Mouse (Mus musculus) urinary bladder, postnatal 10 days (tissue): ENCODE results near the gene Mrps25.

Experiments used
- DNase-seq: peaks from one replicate; pipeline ENCODE4 v3.0.0; 2022; ENCODE audit warnings: low spot score

Mrps25 gene

GRCm38 (mm10) chr6:92183621-92184131, at the start of gene Mrps25:
Mrps25 (minus strand) TSS chr6:92184033.
- DNase-seq = peak; percentile 24

- DNase-seq = no peak
These were observed 47.9 kb upstream of the Mrps25 start for GRCm38 (mm10) chr6:92231762-92232161.

GRCm38 (mm10) chr6:92231356-92231755, 47.5 kb upstream of the Mrps25 start:
- no peak for DNase-seq

GRCm38 (mm10) chr6:92229586-92229985, 45.8 kb upstream of the Mrps25 start:
- DNase-seq = no peak

GRCm38 (mm10) chr6:92229103-92229502, 45.3 kb upstream of the Mrps25 start:
- DNase-seq = no peak

GRCm38 (mm10) chr6:92224981-92225380, 41.1 kb upstream of the Mrps25 start:
- no peak for DNase-seq

GRCm38 (mm10) chr6:92222021-92222420, 38.2 kb upstream of the Mrps25 start:
- DNase-seq = no peak

GRCm38 (mm10) chr6:92221604-92222003, 37.8 kb upstream of the Mrps25 start:
- no peak for DNase-seq

GRCm38 (mm10) chr6:92219445-92219844, 35.6 kb upstream of the Mrps25 start:
- DNase-seq = no peak

GRCm38 (mm10) chr6:92214773-92215449, 31.1 kb upstream of the Mrps25 start, which contains the start of gene Rbsn:
Rbsn (minus strand) TSS chr6:92214925.
- DNase-seq = peak; percentile 64

- DNase-seq = no peak
These were observed 30.4 kb upstream of the Mrps25 start for GRCm38 (mm10) chr6:92214055-92214772.

- no peak for DNase-seq
These were observed 15.6 kb upstream of the Mrps25 start for GRCm38 (mm10) chr6:92199414-92199813.

- no peak for DNase-seq
These were observed 345 bp upstream of the Mrps25 start for GRCm38 (mm10) chr6:92184178-92184577.

- no peak for DNase-seq
These were observed 7.4 kb downstream of the Mrps25 start for GRCm38 (mm10) chr6:92176450-92176849.

GRCm38 (mm10) chr6:92162724-92163123, 21.1 kb downstream of the Mrps25 start:
- DNase-seq = no peak

- DNase-seq = no peak
These were observed 25.0 kb downstream of the Mrps25 start for GRCm38 (mm10) chr6:92158801-92159200.

GRCm38 (mm10) chr6:92153774-92154173, 30.1 kb downstream of the Mrps25 start:
- no peak for DNase-seq

GRCm38 (mm10) chr6:92145881-92146280, 38.0 kb downstream of the Mrps25 start:
- DNase-seq = no peak

GRCm38 (mm10) chr6:92136356-92136755, 47.5 kb downstream of the Mrps25 start:
- DNase-seq = no peak

GRCm38 (mm10) chr6:92133617-92134016, 50.2 kb downstream of the Mrps25 start:
- DNase-seq = no peak

GRCm38 (mm10) chr6:92132021-92132911, 51.6 kb downstream of the Mrps25 start:
- DNase-seq = no peak

- DNase-seq = no peak
These were observed 52.4 kb downstream of the Mrps25 start for GRCm38 (mm10) chr6:92131456-92131855.
